Mouse (Mus musculus): Measurements from ENCODE around the gene AI413582. TPM values are rescaled to one million over a fixed set of nuclear protein-coding genes. Genes with fewer than 3 reads are reported as not detected.

Gene AI413582
- 254 and 282 TPM in 2 replicates for polyA plus RNA-seq (2021; fragmentation: Nextera tagmentation)
- long read RNA-seq, experiment 1, transcript AI413582-204 (5 exons, 862 nt) = major isoform, 50 of 78 reads
- long read RNA-seq, experiment 1, partial matches to known transcripts = 11 of 78 reads
- long read RNA-seq, experiment 1, other reads (novel, unspliced or antisense) = 13 of 78 reads
- long read RNA-seq, experiment 2, transcript AI413582-204 (5 exons, 862 nt) = major isoform, 104 of 143 reads
- long read RNA-seq, experiment 2, transcript AI413582-208 (5 exons, 545 nt) = minor isoform, 11 of 143 reads
- long read RNA-seq, experiment 2, partial matches to known transcripts = 15 of 143 reads
- long read RNA-seq, experiment 2, other reads (novel, unspliced or antisense) = 10 of 143 reads

DNA sequence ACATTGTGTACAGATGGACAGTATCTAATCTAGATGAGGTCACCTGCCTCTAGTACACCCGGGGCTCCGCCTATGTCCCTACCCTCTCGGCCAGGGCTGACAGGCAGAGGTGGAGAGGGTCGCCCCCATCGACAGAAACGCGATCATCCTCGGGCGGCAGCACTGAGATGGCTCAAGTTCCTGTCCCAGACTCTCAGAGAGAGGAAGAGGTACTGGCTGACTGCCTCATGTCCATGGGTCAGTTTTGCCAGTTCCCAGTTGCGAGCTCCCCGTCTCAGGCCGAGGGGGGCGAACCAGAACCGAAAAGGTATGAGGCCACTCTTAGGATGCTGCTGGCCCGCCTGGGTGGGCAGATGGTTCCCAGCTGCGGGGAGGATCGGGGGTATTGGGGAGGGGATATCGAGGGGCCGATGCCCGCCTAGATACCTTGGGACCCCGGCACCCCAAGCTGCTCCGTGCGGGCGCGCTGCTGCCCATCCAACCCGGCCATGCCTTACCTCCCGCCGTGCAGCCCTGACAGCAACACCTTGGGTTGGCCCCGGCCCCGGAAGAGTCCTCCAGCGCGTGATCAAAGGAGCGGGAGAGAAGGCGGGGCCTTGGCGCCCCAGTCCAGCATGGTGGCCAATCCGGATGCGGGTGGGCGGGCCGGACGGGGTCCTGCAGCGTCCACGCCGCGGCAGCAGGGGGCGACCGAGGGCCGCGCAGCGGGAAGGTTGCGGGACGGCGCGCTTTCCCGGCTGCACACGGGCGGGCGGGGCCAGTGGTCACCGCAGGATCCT, at the start of gene AI413582:
Gene AI413582 (minus strand): TSS at position 594 of the 779 bp plus-strand sequence.

DNA sequence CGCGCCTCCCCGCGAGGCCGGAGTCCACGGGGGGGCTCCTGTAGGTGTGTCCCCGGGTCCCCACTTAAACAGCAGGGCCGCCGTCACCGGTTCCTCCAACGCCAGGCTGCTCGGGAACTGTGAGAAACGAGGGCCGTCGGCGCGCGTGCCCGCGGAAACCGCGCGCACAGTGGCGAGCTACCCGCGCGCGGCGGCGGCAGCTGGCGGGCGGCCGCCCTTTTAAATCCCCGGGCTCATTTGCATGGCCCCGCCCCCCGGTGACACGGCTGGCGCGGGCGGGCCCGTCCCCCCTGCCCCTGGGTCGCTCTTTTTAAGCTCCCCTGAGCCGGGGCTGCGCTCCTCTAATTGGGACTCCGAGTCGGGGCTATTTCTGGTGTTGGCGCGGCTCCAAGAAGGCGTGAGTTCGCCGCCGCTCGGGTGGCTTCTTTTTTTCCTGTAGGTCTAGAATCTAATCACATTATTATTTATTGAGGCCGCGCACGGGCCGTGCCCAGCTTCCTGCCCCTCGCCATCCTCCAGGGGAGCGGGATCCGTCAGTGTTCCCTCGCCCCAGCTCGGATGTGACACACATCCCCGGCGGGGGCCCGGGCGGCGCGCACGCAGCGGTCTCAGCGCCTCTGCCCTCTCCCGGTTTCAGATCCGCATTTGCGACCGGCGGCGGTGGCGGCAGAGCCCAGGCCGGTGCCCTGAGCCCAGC, 9.1 kb downstream of the AI413582 start, which contains the start of gene Hmga1:
Gene Hmga1 (plus strand): TSS at position 183 of the 697 bp plus-strand sequence.

GRCm38 (mm10) chr17:27521303-27521702, 44.3 kb downstream of the AI413582 start, which contains the start of gene Grm4:
TSS of gene Grm4 (minus strand) at chr17:27521403.

Other genes with a start within 250 kb of the AI413582 start
- gene Grm4, start 44.4 kb downstream of the AI413582 start, polyA plus RNA-seq (2021; fragmentation: Nextera tagmentation) = 7.3 and 7.4 TPM in 2 replicates
- 39.6 and 88.1 TPM in 2 replicates for gene Hmga1, start 9.3 kb downstream of the AI413582 start, polyA plus RNA-seq (2021; fragmentation: Nextera tagmentation)
- 602 and 673 TPM in 2 replicates for gene Nudt3, start 57.7 kb upstream of the AI413582 start, polyA plus RNA-seq (2021; fragmentation: Nextera tagmentation)
- not detected in 2 replicates for gene RPS10-NUDT3, start 69.5 kb upstream of the AI413582 start, polyA plus RNA-seq (2021; fragmentation: Nextera tagmentation)
- gene Rps10, start 70.9 kb upstream of the AI413582 start, polyA plus RNA-seq (2021; fragmentation: Nextera tagmentation) = 1,411 and 1,468 TPM in 2 replicates
- 351 and 352 TPM in 2 replicates for gene Pacsin1, start 89.8 kb upstream of the AI413582 start, polyA plus RNA-seq (2021; fragmentation: Nextera tagmentation)
- 0.10 TPM in 1 of 2 replicates, not detected in the other for gene Spdef, start 163.2 kb upstream of the AI413582 start, polyA plus RNA-seq (2021; fragmentation: Nextera tagmentation)

All from left cerebral cortex, adult 6 months (tissue).